Mouse (Mus musculus) left cerebral cortex, postnatal 10 days (tissue): Measurements from ENCODE around the gene Nup188. TPM values are rescaled to one million over a fixed set of nuclear protein-coding genes. Genes with fewer than 3 reads are reported as not detected.

Experiments
- DNase-seq, 2 experiments: peaks; one replicate each; pipeline ENCODE4 v3.0.0; 2021 to 2022; ENCODE audit warnings: low spot score in 2 of 2, mixed read lengths in 1 of 2; ENCODE audit errors: extremely low spot score in 1 of 2
- intact Hi-C: fragments of 180-260 bp; cut with DNase I; formaldehyde crosslinking; loops from one replicate; pipeline ENCODE4 v1.15.1; 2025
- total RNA-seq, 2 experiments: library from RNA; stranded (reverse); gene quantifications; 2 replicates each; pipeline ENCODE4 v1.2.3; 2021

Nup188 gene
- total RNA-seq, 2 experiments from 2014 or later = 23.7 to 23.9 TPM

DNA sequence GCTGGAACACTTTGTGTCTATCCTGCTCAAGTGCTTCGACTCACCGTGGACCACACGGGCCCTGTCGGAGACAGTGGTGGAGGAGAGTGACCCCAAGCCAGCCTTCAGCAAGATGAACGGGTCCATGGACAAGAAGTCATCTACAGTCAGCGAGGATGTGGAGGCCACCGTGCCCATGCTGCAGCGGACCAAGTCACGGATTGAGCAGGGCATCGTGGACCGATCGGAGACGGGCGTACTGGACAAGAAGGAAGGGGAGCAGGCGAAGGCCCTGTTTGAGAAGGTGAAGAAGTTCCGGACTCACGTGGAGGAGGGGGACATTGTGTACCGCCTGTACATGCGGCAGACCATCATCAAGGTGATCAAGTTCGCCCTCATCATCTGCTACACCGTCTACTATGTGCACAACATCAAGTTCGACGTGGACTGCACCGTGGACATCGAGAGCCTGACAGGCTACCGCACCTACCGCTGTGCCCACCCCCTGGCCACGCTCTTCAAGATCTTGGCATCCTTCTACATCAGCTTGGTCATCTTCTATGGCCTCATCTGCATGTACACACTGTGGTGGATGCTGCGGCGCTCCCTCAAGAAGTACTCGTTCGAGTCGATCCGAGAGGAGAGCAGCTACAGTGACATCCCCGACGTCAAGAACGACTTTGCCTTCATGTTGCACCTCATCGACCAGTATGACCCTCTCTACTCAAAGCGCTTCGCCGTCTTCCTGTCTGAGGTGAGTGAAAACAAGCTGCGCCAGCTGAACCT, 30.4 kb upstream of the Nup188 start:
- intact Hi-C loops = no loop called here
- no peak for DNase-seq

GRCm38 (mm10) chr2:30256616-30257350, 29.4 kb upstream of the Nup188 start:
- DNase-seq = no peak
- intact Hi-C loops = no loop called here

DNA sequence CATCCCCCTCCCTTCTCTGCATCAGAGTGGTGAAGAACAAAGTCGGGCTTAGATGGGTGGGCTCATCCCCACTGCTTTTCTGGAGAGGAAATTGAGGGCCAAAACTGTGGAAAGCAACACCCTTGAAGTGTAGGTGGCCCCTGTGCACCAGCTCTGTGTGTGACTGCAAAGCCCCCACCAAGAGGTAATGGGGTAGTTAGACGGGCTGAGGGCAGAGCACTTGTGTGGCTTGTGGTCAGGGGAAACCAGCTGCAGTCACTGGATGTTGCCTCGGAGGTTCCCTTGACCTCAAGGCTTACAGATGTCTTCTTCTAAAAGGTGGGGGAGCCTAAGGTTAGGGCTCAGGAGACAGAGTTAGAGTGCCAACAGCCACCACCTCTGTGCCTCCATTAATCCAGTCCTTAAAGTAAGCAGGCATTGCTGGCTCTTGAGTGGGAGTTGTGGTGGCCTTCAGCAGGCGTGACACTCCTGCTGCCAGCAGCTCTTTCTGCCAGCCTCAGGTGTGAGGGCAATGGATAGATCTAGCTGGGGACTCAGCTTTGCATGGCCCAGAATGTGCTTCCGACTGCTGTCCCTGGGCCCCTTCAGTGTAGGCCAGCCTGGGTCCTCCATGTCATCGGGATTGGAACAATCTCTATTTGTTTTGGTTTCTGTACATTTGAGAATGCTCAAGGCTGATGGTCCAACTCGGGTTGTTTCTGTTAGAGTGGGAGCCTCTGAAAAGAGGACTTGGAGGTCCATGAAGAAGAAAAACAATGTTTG, 28.3 kb upstream of the Nup188 start:
- intact Hi-C loops = no loop called here
- no peak for DNase-seq

- intact Hi-C loops = no loop called here
- no peak for DNase-seq
These were observed 27.6 kb upstream of the Nup188 start for GRCm38 (mm10) chr2:30258600-30258999.

- intact Hi-C loops = no loop called here
- DNase-seq = no peak
These were observed 26.8 kb upstream of the Nup188 start for GRCm38 (mm10) chr2:30259131-30260064.

DNA sequence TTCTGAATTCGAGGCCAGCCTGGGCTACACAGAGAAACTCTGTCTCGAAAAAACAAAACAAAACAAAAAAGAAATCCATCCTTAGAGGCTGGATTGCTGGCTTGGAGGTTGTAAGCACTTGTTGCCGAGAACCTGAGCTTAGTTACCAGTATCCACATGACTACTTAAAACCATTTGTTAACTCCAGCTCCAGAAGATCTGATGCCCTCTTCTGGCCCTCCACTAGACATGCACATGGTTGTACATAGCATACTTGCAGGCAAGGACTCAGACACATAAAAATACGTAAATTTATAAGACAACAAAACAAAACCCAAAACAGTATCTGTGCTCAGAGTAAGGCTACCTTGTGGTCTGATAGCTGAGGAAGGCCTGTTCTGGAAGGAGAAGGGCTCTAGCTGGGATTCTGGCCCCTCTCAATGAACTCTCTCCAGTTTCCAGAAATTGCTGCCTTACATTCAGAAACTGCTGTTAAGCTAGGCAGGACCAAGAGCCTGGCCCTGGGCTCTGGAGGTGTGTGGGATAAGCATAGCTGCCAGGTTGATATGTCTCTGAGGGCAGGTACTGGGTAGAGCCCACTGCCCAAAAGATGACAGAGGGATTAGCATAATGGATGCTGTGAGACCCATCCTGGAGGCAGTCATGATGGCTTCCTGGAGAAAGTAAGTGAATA, 25.0 kb upstream of the Nup188 start:
- no peak for DNase-seq
- intact Hi-C loops = no loop called here

DNA sequence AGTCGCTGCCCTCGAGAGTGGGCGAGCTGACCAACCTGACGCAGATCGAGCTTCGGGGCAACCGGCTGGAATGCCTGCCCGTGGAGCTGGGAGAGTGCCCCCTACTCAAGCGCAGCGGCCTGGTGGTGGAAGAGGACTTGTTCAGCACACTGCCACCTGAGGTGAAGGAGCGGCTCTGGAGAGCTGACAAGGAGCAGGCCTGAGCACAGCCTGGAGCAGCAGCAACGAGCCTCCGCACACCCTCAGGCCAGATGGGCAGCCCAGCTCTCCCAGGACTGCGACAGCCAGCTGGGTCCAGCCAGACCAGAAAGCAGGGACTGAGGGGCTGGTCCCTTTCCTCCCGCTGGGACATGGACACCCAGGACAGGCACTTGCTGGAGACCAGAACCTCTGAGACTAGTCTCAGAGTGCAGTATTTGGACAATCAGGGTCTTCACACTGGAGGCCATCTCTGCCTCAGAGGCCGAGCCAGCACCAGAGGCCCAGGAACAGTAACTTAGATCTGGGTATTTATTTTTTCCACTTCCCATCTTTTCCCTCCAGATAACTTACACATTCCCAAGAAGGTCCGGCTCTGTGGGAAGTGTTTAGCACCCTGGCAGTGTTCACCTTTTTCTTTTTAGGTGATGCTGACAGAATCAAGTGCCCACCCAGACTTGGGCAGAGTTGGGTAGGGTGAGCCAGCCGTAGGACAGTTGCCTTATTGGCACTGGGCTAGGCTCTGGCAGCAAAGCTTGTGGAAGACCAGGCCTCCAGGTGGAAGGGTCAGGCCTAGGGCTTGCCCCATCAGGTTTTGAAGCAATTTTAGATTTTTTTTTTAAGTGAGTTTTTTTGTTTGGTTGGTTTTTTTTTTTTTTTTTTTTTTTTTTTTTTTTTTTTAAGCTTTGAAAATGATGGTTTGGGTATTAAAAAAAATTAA, 24.0 kb upstream of the Nup188 start:
- no peak for DNase-seq
- intact Hi-C loops = no loop called here

GRCm38 (mm10) chr2:30262840-30263441, 23.3 kb upstream of the Nup188 start:
- peak; percentile 62 to 77 for DNase-seq
- intact Hi-C loops = no loop called here

DNA sequence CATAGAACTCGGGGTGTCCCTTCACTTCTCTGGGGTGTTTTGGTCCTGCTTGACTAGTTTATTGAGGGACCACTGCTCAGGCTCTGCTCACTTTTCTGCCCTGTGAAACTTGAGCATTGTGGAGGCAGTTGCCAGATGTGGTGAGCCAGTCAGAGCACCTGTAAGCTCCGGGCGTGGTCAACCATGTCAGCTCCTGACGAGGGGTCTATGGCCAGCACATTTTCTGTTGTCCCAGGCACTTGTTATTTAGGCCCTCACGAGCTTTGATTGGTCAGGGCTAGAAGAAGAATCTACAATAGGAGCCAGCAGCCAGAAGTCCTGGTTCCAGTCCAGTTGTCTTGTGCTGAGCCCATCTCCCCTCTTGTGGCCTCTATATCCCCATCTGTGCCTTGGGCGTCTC, 22.4 kb upstream of the Nup188 start:
- no peak for DNase-seq
- intact Hi-C loops = no loop called here

GRCm38 (mm10) chr2:30264671-30265519, 21.3 kb upstream of the Nup188 start:
- intact Hi-C loops = loop anchor here (5.0 kb wide), 1 partner anchor 83 kb away; no protein-coding TSS in a partner anchor

GRCm38 (mm10) chr2:30265767-30266253, 20.4 kb upstream of the Nup188 start, which contains the start of gene Phyhd1:
Gene Phyhd1, plus strand, starts transcription at chr2:30266203.
- intact Hi-C loops = loop anchor here (5.0 kb wide), 1 partner anchor 84 kb away; no protein-coding TSS in a partner anchor
- peak; percentile 68 to 71 for DNase-seq

More at GRCm38 (mm10) chr2:30264671-30265519, 21.3 kb upstream of the Nup188 start:
- DNase-seq = no peak

GRCm38 (mm10) chr2:30266392-30266941, 19.7 kb upstream of the Nup188 start:
- intact Hi-C loops = loop anchor here (5.0 kb wide), 1 partner anchor 84 kb away; no protein-coding TSS in a partner anchor
- peak in 1 of 2 experiments; percentile 67 for DNase-seq

DNA sequence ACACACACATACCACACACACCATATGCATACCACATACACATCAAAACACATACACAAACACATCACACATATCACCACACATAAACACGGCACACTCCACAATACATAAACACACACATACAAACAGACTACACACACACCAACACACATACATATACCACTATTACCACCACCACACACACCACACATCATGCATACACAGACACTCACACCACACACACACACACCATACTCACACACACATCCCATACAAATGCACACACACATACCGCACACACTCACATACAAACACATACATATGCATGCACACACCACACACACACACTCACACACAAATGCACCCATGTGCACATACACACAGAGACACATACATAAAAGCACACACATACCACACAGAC, 18.7 kb upstream of the Nup188 start:
- intact Hi-C loops = loop anchor here (5.0 kb wide), 1 partner anchor 85 kb away; no protein-coding TSS in a partner anchor
- DNase-seq = no peak

- no peak for DNase-seq
- intact Hi-C loops = loop anchor here (5.0 kb wide), 1 partner anchor 86 kb away; no protein-coding TSS in a partner anchor
These were observed 17.8 kb upstream of the Nup188 start for GRCm38 (mm10) chr2:30268371-30268770.
